In the genomic region with DNA sequence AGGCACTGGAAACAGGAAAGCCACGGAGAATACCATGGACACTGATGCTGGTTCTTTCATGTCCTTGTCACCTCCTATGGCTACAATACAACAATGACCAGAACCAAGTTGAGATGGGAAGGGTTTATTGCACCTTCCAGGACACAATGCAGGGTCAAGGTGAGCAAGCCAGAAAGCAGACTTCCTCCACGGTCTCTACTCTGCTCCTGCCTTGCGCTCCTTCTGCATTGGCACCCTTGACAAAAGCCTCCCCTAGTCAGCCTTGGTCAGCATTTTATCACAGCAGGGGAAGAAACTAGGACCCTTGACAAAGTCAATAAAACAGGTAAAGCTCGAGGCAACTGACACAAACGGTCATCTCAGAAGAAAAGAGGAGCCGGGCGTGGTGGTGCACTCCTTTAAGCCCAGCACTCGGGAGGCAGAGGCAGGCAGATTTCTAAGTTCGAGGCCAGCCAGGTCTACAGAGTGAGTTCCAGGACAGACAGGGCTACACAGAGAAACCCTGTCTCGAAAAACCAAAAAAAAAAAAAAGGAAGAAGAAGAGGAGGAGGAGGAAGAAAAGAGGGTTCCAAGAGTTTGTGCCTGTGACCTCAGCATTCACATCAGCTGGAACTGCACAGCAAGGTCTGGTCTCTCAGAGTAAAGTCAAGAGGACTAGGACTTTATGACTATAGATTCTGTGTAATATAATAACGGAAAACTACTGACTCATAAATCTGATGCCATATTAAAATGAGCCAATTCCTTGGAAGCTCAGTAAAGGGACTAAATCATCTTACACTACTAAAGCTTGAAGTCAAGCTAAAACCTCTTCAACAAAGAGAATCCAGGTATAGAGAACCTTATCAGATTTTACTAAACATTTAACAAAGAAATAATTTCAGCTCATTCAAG, we compare ENCODE assay signal across 8 mouse cellular contexts. TPM values are rescaled to one million over a fixed set of nuclear protein-coding genes. Genes with fewer than 3 reads are reported as not detected.
DNase-seq lines count a peak whose midpoint lies in the region; ATAC-seq lines count a peak whose summit lies in the region.
"Not testable (repeated sequence)": the region's sequence is repeated elsewhere in the genome, so short reads cannot be mapped to it uniquely, and the experiment has no call there.

No protein-coding gene starts in this region.

- not testable (repeated sequence) for H3K9me3 ChIP-seq in forebrain, embryonic 14.5 days (replicated peaks; ENCODE audit: control insufficient read depth, low read length); kidney, embryonic 14.5 days (ENCODE audit: control insufficient read depth, low read length); limb, embryonic 10.5 days (replicated peaks)
- H3K9me3 ChIP-seq in heart, embryonic 13.5 days: peaks cover 15% of the 10 kb centered on the region

- not testable (repeated sequence) for H3K27me3 ChIP-seq in forebrain, embryonic 14.5 days (replicated peaks; ENCODE audit: control insufficient read depth, insufficient read depth, low read length); heart, embryonic 13.5 days (replicated peaks); kidney, embryonic 14.5 days (ENCODE audit: control insufficient read depth, insufficient read depth, low read length); limb, embryonic 10.5 days (ENCODE audit: low read depth, poor library complexity, severe bottlenecking)

- DNase-seq in adrenal gland, postnatal 36 days: peak; percentile 37 to 39
- not testable (repeated sequence) for DNase-seq in forebrain, embryonic 14.5 days (ENCODE audit: low spot score)
- peak; percentile 55 for DNase-seq in limb, embryonic 10.5 days (ENCODE audit: low spot score)
- DNase-seq in right cerebral cortex, postnatal 36 days (ENCODE audit: low spot score in 2 of 2): peak; percentile 60 to 78
- peak; percentile 79 for DNase-seq in urinary bladder, postnatal 36 days (ENCODE audit: low spot score in 2 of 2)

- 84% methylated on average over 11 of the region's 11 CpGs for WGBS in forebrain, embryonic 14.5 days
- 80% methylated on average over 11 of the region's 11 CpGs for WGBS in heart, embryonic 13.5 days
- 85% methylated on average over 11 of the region's 11 CpGs for WGBS in kidney, embryonic 14.5 days
- 87% methylated on average over 11 of the region's 11 CpGs for WGBS in limb, embryonic 10.5 days

- not testable (repeated sequence) for H3K27ac ChIP-seq in forebrain, embryonic 14.5 days (ENCODE audit: low read depth, low read length); heart, embryonic 13.5 days (replicated peaks); kidney, embryonic 14.5 days (ENCODE audit: low read depth, low read length); limb, embryonic 10.5 days

- H3K4me3 ChIP-seq in forebrain, embryonic 14.5 days (ENCODE audit: low read depth, low read length); heart, embryonic 13.5 days; kidney, embryonic 14.5 days (ENCODE audit: low read length); limb, embryonic 10.5 days: not testable (repeated sequence)

- peak; percentile 31; the same call in 1 of the 2 replicates for ATAC-seq in forebrain, embryonic 14.5 days
- ATAC-seq in heart, embryonic 13.5 days (ENCODE audit: extremely low read depth, insufficient number of reproducible peaks, low FRiP score, low TSS enrichment): peak; percentile 35
- peak; percentile 61 for ATAC-seq in kidney, embryonic 14.5 days (ENCODE audit: low FRiP score, low TSS enrichment)
- ATAC-seq in megakaryocyte progenitor cell, adult 5-6 weeks (replicated peaks; ENCODE audit: poor library complexity): peak; percentile 26; the same call in 1 of the 2 replicates

- H3K9ac ChIP-seq in forebrain, embryonic 14.5 days (ENCODE audit: low read length); heart, embryonic 13.5 days; kidney, embryonic 14.5 days (ENCODE audit: low read depth, low read length): not testable (repeated sequence)

- H3K4me1 ChIP-seq in forebrain, embryonic 14.5 days (ENCODE audit: control insufficient read depth, insufficient read depth, low read length); heart, embryonic 13.5 days; kidney, embryonic 14.5 days (ENCODE audit: control insufficient read depth, insufficient read depth, low read length); limb, embryonic 10.5 days: not testable (repeated sequence)

- not testable (repeated sequence) for H3K36me3 ChIP-seq in forebrain, embryonic 14.5 days (ENCODE audit: control insufficient read depth, insufficient read depth, low read length); heart, embryonic 13.5 days; kidney, embryonic 14.5 days (ENCODE audit: control insufficient read depth, insufficient read depth, low read length); limb, embryonic 10.5 days

- not testable (repeated sequence) for H3K4me2 ChIP-seq in forebrain, embryonic 14.5 days (ENCODE audit: low read length); heart, embryonic 13.5 days; kidney, embryonic 14.5 days (replicated peaks; ENCODE audit: low read depth, low read length)

RNA-seq across cellular contexts. Expression of a gene that starts 19.6 kb away (rescaled TPM):
- 10 to 100 TPM; 47.9 to 50.9 TPM for total RNA-seq in adrenal gland, postnatal 36 days (2021)
- 6.4 and 9.0 TPM in 2 replicates for polyA plus RNA-seq in forebrain, embryonic 14.5 days (2014; fragmentation: Nextera tagmentation; extraction: Ambion mirVana)
- polyA plus RNA-seq in heart, embryonic 13.5 days (2015; fragmentation: Nextera tagmentation; extraction: Ambion mirVana): 7.3 and 10.1 TPM in 2 replicates
- 10.5 and 12.7 TPM in 2 replicates for polyA plus RNA-seq in kidney, embryonic 14.5 days (2014; fragmentation: Nextera tagmentation; extraction: Ambion mirVana)
- polyA plus RNA-seq in limb, embryonic 10.5 days (2016; fragmentation: Nextera tagmentation; extraction: Ambion mirVana): 11.0 and 14.3 TPM in 2 replicates
- 5.2 and 6.0 TPM in 2 replicates for total RNA-seq in megakaryocyte progenitor cell, adult 5-6 weeks (2015)
- 6.2 and 14.2 TPM in 2 replicates for total RNA-seq in megakaryocyte progenitor cell, adult 5-6 weeks (2017)

RNA-seq across cellular contexts. Expression of a gene that starts 28.5 kb away (rescaled TPM):
- total RNA-seq in adrenal gland, postnatal 36 days (2021): 10 to 100 TPM; 47.9 to 55.2 TPM
- polyA plus RNA-seq in forebrain, embryonic 14.5 days (2014; fragmentation: Nextera tagmentation; extraction: Ambion mirVana): 36.7 and 40.4 TPM in 2 replicates
- 28.0 and 32.3 TPM in 2 replicates for polyA plus RNA-seq in heart, embryonic 13.5 days (2015; fragmentation: Nextera tagmentation; extraction: Ambion mirVana)
- 46.8 and 65.8 TPM in 2 replicates for polyA plus RNA-seq in kidney, embryonic 14.5 days (2014; fragmentation: Nextera tagmentation; extraction: Ambion mirVana)
- 64.7 and 74.1 TPM in 2 replicates for polyA plus RNA-seq in limb, embryonic 10.5 days (2016; fragmentation: Nextera tagmentation; extraction: Ambion mirVana)
- 96.1 and 110 TPM in 2 replicates for total RNA-seq in megakaryocyte progenitor cell, adult 5-6 weeks (2015)
- 40.1 and 49.2 TPM in 2 replicates for total RNA-seq in megakaryocyte progenitor cell, adult 5-6 weeks (2017)
